Mouse (Mus musculus) limb, embryonic 13.5 days (tissue): ENCODE data around the gene Nova1. TPM values are rescaled to one million over a fixed set of nuclear protein-coding genes. Genes with fewer than 3 reads are reported as not detected.

Experiments used
- ATAC-seq: fragments of 200-750 bp; cut with Nextera tagmentation; 2 replicates; pipeline ENCODE4 v1.8.0; 2017; ENCODE audit warnings: low read depth, moderate number of reproducible peaks, moderate TSS enrichment; ENCODE audit not compliant: low FRiP score
- H3K27ac ChIP-seq: fragments of 300-500 bp; sonication (generic); 2 replicates; pipeline ENCODE4 v1.5.1; 2015; ENCODE audit warnings: inconsistent platforms, mild to moderate bottlenecking, moderate library complexity
- H3K27me3 ChIP-seq: fragments of 300-500 bp; sonication (generic); 2 replicates; pipeline ENCODE4 v1.6.1; 2015; ENCODE audit warnings: mild to moderate bottlenecking, inconsistent platforms
- H3K36me3 ChIP-seq: fragments of 300-500 bp; sonication (generic); 2 replicates; pipeline ENCODE4 v1.6.1; 2015; ENCODE audit warnings: inconsistent platforms, mild to moderate bottlenecking, moderate library complexity
- H3K4me1 ChIP-seq: fragments of 300-500 bp; sonication (generic); 2 replicates; pipeline ENCODE4 v1.6.1; 2015; ENCODE audit warnings: inconsistent platforms
- H3K4me2 ChIP-seq: fragments of 300-500 bp; sonication (generic); replicated peaks from 2 replicates; pipeline ENCODE4 v1.6.1; 2015; ENCODE audit warnings: inconsistent platforms, mild to moderate bottlenecking, moderate library complexity
- H3K4me3 ChIP-seq: fragments of 300-500 bp; sonication (generic); 2 replicates; pipeline ENCODE4 v1.5.1; 2015; ENCODE audit warnings: moderate library complexity, mild to moderate bottlenecking, inconsistent platforms
- H3K9ac ChIP-seq: fragments of 300-500 bp; sonication (generic); 2 replicates; pipeline ENCODE4 v1.6.1; 2015; ENCODE audit warnings: mild to moderate bottlenecking, inconsistent platforms
- H3K9me3 ChIP-seq: fragments of 300-500 bp; sonication (generic); 2 replicates; pipeline ENCODE4 v1.6.1; 2016; ENCODE audit warnings: inconsistent platforms
- WGBS: fragments of 180-500 bp; shearing (Covaris S2); methylation state at CpG from one replicate; pipeline ENCODE4 v1.1.7; 2015; 5-methylcytosine and 5-hydroxymethylcytosine counted together
- polyA plus RNA-seq: library from polyadenylated mRNA; unstranded; fragments of >200 nt; fragmentation: Nextera tagmentation; extraction: Ambion mirVana; gene quantifications from 2 replicates; pipeline ENCODE4 v1.2.1, GENCODE M21; 2015

The Nova1 gene
- polyA plus RNA-seq, 1 experiment from 2014 or later, result 2.9 TPM

DNA sequence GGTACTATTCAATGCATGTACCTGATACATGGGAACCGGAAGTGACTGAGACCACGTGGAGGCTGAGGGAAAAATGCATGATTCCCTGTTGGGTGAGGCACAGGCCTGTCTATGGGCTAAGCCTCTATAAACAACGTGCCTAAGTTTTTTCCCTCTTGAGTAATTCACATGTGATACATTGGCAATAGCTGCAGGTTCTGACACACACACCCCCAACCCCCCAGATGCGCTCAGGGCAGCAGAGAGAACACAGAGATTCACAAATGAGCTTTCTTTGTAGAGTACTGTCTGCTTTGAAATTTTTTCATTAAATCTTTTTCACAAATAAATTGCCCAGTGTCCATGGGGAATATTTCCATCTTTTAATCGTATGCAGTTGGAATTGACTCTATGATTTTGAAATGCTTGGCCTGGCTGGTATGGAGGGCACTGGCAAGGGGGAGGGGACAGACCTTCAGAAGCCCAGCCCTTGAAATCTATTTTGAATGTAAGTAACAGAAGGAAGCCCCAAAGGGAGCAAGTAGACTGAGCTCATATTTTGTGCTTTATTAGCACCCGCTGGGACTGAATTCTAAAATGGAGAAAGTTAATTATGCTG lies 173.3 kb downstream of the Nova1 start:
- Histone ChIP-seq H3K9ac (no peak overlapping the region), H3K4me1 (no peaks in the 10 kb centered on the region), H3K36me3 (no peaks in the 10 kb centered on the region), H3K4me3 (no peak overlapping the region), H3K4me2 (no peak overlapping the region), H3K27me3 (no peaks in the 10 kb centered on the region), H3K9me3 (no peaks in the 10 kb centered on the region), H3K27ac (no peak overlapping the region)
- no peak for ATAC-seq
- 86% methylated on average over 6 of the region's 6 CpGs for WGBS
